Mouse (Mus musculus): ENCODE results near the gene Cstf3.

DNA sequence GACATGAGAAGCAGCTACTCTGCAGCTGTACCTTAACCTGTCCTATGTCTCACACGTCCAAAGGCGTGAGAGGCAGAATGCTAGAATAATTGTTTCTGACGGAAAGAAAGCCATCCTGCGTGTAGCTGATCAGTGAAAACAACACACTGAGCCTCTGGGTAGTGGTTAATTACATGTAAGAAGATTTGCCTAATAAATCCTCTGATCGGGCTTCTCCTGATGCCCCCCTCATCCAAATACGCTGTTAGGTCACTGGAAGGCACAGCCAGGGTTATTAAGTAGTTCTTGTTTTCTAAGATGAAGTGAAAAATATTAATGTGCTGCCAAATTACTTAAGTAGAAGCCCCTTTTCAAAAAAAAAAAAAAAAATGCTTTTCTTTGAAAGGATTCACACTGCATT, 18.3 kb upstream of the Cstf3 start:
- no peak for TF ChIP-seq POLR2A (IDR thresholded peaks at IDR 0.05; ENCODE audit: borderline replicate concordance, low read depth, low read length)
- TF ChIP-seq CTCF (IDR thresholded peaks at IDR 0.05; ENCODE audit: low read depth, low read length), result no peak
